In the genomic region with DNA sequence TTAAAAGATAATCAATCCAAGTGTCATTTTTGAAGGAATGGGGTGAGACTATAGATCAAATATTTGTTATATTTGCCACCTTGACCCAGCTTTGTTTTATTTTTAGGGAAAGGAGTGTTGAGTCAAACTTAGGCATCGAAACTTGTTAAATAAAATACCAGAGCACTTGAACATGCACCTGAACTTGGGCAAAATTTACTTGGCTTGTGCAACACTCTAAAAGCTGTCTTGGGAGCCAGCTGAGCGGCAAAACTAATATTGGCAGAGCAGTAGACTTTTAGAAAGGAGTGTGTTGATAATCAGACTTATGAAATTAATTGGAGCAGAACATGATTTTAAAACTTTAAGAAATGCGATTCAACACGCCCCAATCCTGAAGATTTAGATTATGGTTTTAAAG, we compare ENCODE assay signal across 17 mouse cellular contexts.
"Had no signal": no experiment of that assay in that cellular context is flagged by ENCODE, and none has a peak within 500 bp of the region (broad histone marks: within the 10 kb centered on the region; RNA-seq: fewer than 3 reads in every experiment).

No protein-coding gene starts in this region.

- H3K36me3 ChIP-seq: liver, embryonic 12.5 days; midbrain, embryonic 13.5 days; midbrain, embryonic 15.5 days; neural tube, embryonic 13.5 days; neural tube, embryonic 15.5 days; stomach, embryonic 15.5 days had no signal

- DNase-seq: right cerebral cortex, postnatal 14 days; thymus, adult 2 months; thymus, postnatal 25 days; thymus, postnatal 4 days had no signal

- ATAC-seq: liver, embryonic 12.5 days; midbrain, embryonic 13.5 days; midbrain, embryonic 15.5 days had no signal

- H3K4me1 ChIP-seq: liver, embryonic 12.5 days; megakaryocyte, embryonic 14.5 days; stomach, embryonic 15.5 days had no signal

- H3K4me2 ChIP-seq: liver, embryonic 12.5 days; lung, embryonic 14.5 days; midbrain, embryonic 11.5 days; midbrain, embryonic 13.5 days; midbrain, embryonic 15.5 days; neural tube, embryonic 13.5 days; neural tube, embryonic 15.5 days; stomach, embryonic 15.5 days had no signal

- H3K9ac ChIP-seq: liver, embryonic 12.5 days; liver, embryonic 14.5 days; lung, embryonic 14.5 days; midbrain, embryonic 13.5 days; midbrain, embryonic 15.5 days; neural tube, embryonic 13.5 days; neural tube, embryonic 15.5 days; stomach, embryonic 15.5 days had no signal

- H3K27me3 ChIP-seq: liver, embryonic 12.5 days; megakaryocyte, embryonic 14.5 days; midbrain, embryonic 13.5 days; midbrain, embryonic 15.5 days; neural tube, embryonic 13.5 days; neural tube, embryonic 15.5 days; stomach, embryonic 15.5 days had no signal

- H3K4me3 ChIP-seq: liver, embryonic 12.5 days; megakaryocyte, embryonic 14.5 days; midbrain, embryonic 13.5 days; midbrain, embryonic 15.5 days; myocyte; neural tube, embryonic 13.5 days; neural tube, embryonic 15.5 days; stomach, embryonic 15.5 days had no signal

- H3K27ac ChIP-seq: liver, embryonic 12.5 days; liver, embryonic 14.5 days; macrophage; midbrain, embryonic 13.5 days; midbrain, embryonic 15.5 days; neural tube, embryonic 13.5 days; neural tube, embryonic 15.5 days; stomach, embryonic 15.5 days; stomach, postnatal 0 days had no signal

- H3K9me3 ChIP-seq: liver, embryonic 12.5 days; megakaryocyte, embryonic 14.5 days; midbrain, embryonic 13.5 days; midbrain, embryonic 15.5 days; neural tube, embryonic 13.5 days; neural tube, embryonic 15.5 days; stomach, embryonic 15.5 days had no signal
